Mouse (Mus musculus): ENCODE data around the gene Olfr486. TPM values are rescaled to one million over a fixed set of nuclear protein-coding genes. Genes with fewer than 3 reads are reported as not detected.

The Olfr486 gene
- polyA plus RNA-seq, 1 experiment from 2014 or later: not detected

Other genes with a start within 250 kb of the Olfr486 start
- gene Olfr473, start 242.3 kb downstream of the Olfr486 start, polyA plus RNA-seq (2015; fragmentation: Nextera tagmentation; extraction: Ambion mirVana): not detected in 2 replicates
- not detected in 2 replicates for gene Olfr474, start 218.1 kb downstream of the Olfr486 start, polyA plus RNA-seq (2015; fragmentation: Nextera tagmentation; extraction: Ambion mirVana)
- gene Olfr476, start 207.9 kb downstream of the Olfr486 start, polyA plus RNA-seq (2015; fragmentation: Nextera tagmentation; extraction: Ambion mirVana): not detected in 2 replicates
- gene Olfr477, start 186.0 kb downstream of the Olfr486 start, polyA plus RNA-seq (2015; fragmentation: Nextera tagmentation; extraction: Ambion mirVana): not detected in 2 replicates
- gene Olfr478, start 138.8 kb downstream of the Olfr486 start, polyA plus RNA-seq (2015; fragmentation: Nextera tagmentation; extraction: Ambion mirVana): not detected in 2 replicates
- not detected in 2 replicates for gene Olfr479, start 122.0 kb downstream of the Olfr486 start, polyA plus RNA-seq (2015; fragmentation: Nextera tagmentation; extraction: Ambion mirVana)
- gene Olfr480, start 105.4 kb downstream of the Olfr486 start, polyA plus RNA-seq (2015; fragmentation: Nextera tagmentation; extraction: Ambion mirVana): not detected in 2 replicates
- not detected in 2 replicates for gene Olfr481, start 92.9 kb downstream of the Olfr486 start, polyA plus RNA-seq (2015; fragmentation: Nextera tagmentation; extraction: Ambion mirVana)
- gene Olfr482, start 75.2 kb downstream of the Olfr486 start, polyA plus RNA-seq (2015; fragmentation: Nextera tagmentation; extraction: Ambion mirVana): 0.07 and 0.13 TPM in 2 replicates
- not detected in 2 replicates for gene Olfr483, start 71.9 kb downstream of the Olfr486 start, polyA plus RNA-seq (2015; fragmentation: Nextera tagmentation; extraction: Ambion mirVana)
- gene Olfr484, start 45.3 kb downstream of the Olfr486 start, polyA plus RNA-seq (2015; fragmentation: Nextera tagmentation; extraction: Ambion mirVana): not detected in 2 replicates
- not detected in 2 replicates for gene Olfr485, start 12.9 kb downstream of the Olfr486 start, polyA plus RNA-seq (2015; fragmentation: Nextera tagmentation; extraction: Ambion mirVana)
- gene Olfr487, start 41.9 kb upstream of the Olfr486 start, polyA plus RNA-seq (2015; fragmentation: Nextera tagmentation; extraction: Ambion mirVana): not detected in 2 replicates
- gene Olfr488, start 85.6 kb upstream of the Olfr486 start, polyA plus RNA-seq (2015; fragmentation: Nextera tagmentation; extraction: Ambion mirVana): not detected in 2 replicates
- not detected in 2 replicates for gene Olfr490, start 116.2 kb upstream of the Olfr486 start, polyA plus RNA-seq (2015; fragmentation: Nextera tagmentation; extraction: Ambion mirVana)
- gene Olfr491, start 140.7 kb upstream of the Olfr486 start, polyA plus RNA-seq (2015; fragmentation: Nextera tagmentation; extraction: Ambion mirVana): not detected in 2 replicates
- gene Olfr492, start 150.9 kb upstream of the Olfr486 start, polyA plus RNA-seq (2015; fragmentation: Nextera tagmentation; extraction: Ambion mirVana): not detected in 2 replicates
- gene Olfr493, start 174.2 kb upstream of the Olfr486 start, polyA plus RNA-seq (2015; fragmentation: Nextera tagmentation; extraction: Ambion mirVana): not detected in 2 replicates
- gene Olfr494, start 192.6 kb upstream of the Olfr486 start, polyA plus RNA-seq (2015; fragmentation: Nextera tagmentation; extraction: Ambion mirVana): not detected in 2 replicates
- not detected in 2 replicates for gene Olfr495, start 220.4 kb upstream of the Olfr486 start, polyA plus RNA-seq (2015; fragmentation: Nextera tagmentation; extraction: Ambion mirVana)
- gene Olfr497, start 247.7 kb upstream of the Olfr486 start, polyA plus RNA-seq (2015; fragmentation: Nextera tagmentation; extraction: Ambion mirVana): not detected in 2 replicates